Mouse (Mus musculus) embryonic facial prominence, embryonic 11.5 days (tissue): Measurements from ENCODE around the gene Rab15. TPM values are rescaled to one million over a fixed set of nuclear protein-coding genes. Genes with fewer than 3 reads are reported as not detected.
"Not testable (repeated sequence)": the region's sequence is repeated elsewhere in the genome, so short reads cannot be mapped to it uniquely, and the experiment has no call there.

Experiments used
- ATAC-seq: fragments of 200-750 bp; cut with Nextera tagmentation; replicated peaks from 2 replicates; pipeline ENCODE4 v1.8.0; 2017; ENCODE audit warnings: low read depth; ENCODE audit not compliant: insufficient number of reproducible peaks, low FRiP score, low TSS enrichment
- DNase-seq: peaks from one replicate; pipeline ENCODE4 v3.0.0-alpha.2; 2015; ENCODE audit warnings: low spot score
- H3K27ac ChIP-seq: fragments of 300-500 bp; sonication (generic); replicated peaks from 2 replicates; pipeline ENCODE4 v1.5.1; 2014; ENCODE audit warnings: mild to moderate bottlenecking, low read depth, low read length, control low read depth
- H3K27me3 ChIP-seq: fragments of 300-500 bp; sonication (generic); 2 replicates; pipeline ENCODE4 v1.6.1; 2014; ENCODE audit warnings: mild to moderate bottlenecking, low read length, moderate library complexity, mixed read lengths; ENCODE audit not compliant: control insufficient read depth, insufficient read depth
- H3K36me3 ChIP-seq: fragments of 300-500 bp; sonication (generic); replicated peaks from 2 replicates; pipeline ENCODE4 v1.6.1; 2014; ENCODE audit warnings: low read depth, mild to moderate bottlenecking, low read length, moderate library complexity, mixed read lengths; ENCODE audit not compliant: control insufficient read depth, insufficient read depth
- H3K4me1 ChIP-seq: fragments of 300-500 bp; sonication (generic); 2 replicates; pipeline ENCODE4 v1.6.1; 2014; ENCODE audit warnings: low read length, mixed read lengths; ENCODE audit not compliant: control insufficient read depth, insufficient read depth
- H3K4me2 ChIP-seq: fragments of 300-500 bp; sonication (generic); 2 replicates; pipeline ENCODE4 v1.6.1; 2014; ENCODE audit warnings: low read depth, mild to moderate bottlenecking, control low read depth, low read length, moderate library complexity
- H3K4me3 ChIP-seq: fragments of 300-500 bp; sonication (generic); 2 replicates; pipeline ENCODE4 v1.5.1; 2014; ENCODE audit warnings: low read depth, low read length, control low read depth
- H3K9ac ChIP-seq: fragments of 300-500 bp; sonication (generic); replicated peaks from 2 replicates; pipeline ENCODE4 v1.6.1; 2014; ENCODE audit warnings: mild to moderate bottlenecking, control low read depth, low read length
- H3K9me3 ChIP-seq: fragments of 300-500 bp; sonication (generic); replicated peaks from 2 replicates; pipeline ENCODE4 v1.6.1; 2016; ENCODE audit warnings: mild to moderate bottlenecking, low read length, inconsistent platforms, mixed read lengths; ENCODE audit not compliant: control insufficient read depth
- WGBS: fragments of 180-500 bp; shearing (Covaris S2); extraction: QIAGEN DNeasy Blood & Tissue Kit; methylation state at CpG from one replicate; pipeline ENCODE4 v1.1.7; 2014; 5-methylcytosine and 5-hydroxymethylcytosine counted together
- polyA plus RNA-seq: library from polyadenylated mRNA; unstranded; fragments of >200 nt; fragmentation: Nextera tagmentation; extraction: Ambion mirVana; gene quantifications from 2 replicates; pipeline ENCODE4 v1.2.1, GENCODE M21; 2014

The Rab15 gene
- polyA plus RNA-seq, 1 experiment from 2014 or later, result 11.5 TPM

- 92% methylated on average over 10 of the region's 10 CpGs for WGBS
- Histone ChIP-seq H3K4me3 (no peak overlapping the region), H3K27me3 (no peaks in the 10 kb centered on the region), H3K27ac (no peak overlapping the region), H3K4me2 (no peak overlapping the region), H3K9ac (no peak overlapping the region), H3K4me1 (no peaks in the 10 kb centered on the region), H3K36me3 (no peaks in the 10 kb centered on the region), H3K9me3 (no peaks in the 10 kb centered on the region)
- no peak for ATAC-seq
- no peak for DNase-seq
These were observed 19.7 kb downstream of the Rab15 start for GRCm38 (mm10) chr12:76803028-76803427.

- no peaks in the 10 kb centered on the region for H3K36me3 ChIP-seq
- no peak overlapping the region for H3K9ac ChIP-seq
- no peak for DNase-seq
- H3K4me3 ChIP-seq, result no peak overlapping the region
- H3K27ac ChIP-seq, result no peak overlapping the region
- no peaks in the 10 kb centered on the region for H3K27me3 ChIP-seq
- no peak overlapping the region for H3K4me2 ChIP-seq
- H3K4me1 ChIP-seq, result no peaks in the 10 kb centered on the region
- WGBS, result 51% methylated on average over 5 of the region's 5 CpGs
- ATAC-seq, result no peak
- H3K9me3 ChIP-seq, result no peaks in the 10 kb centered on the region
These were observed 24.5 kb downstream of the Rab15 start for GRCm38 (mm10) chr12:76798008-76798720.

GRCm38 (mm10) chr12:76796938-76797539, 25.7 kb downstream of the Rab15 start:
- no peak overlapping the region for H3K4me3 ChIP-seq
- no peak overlapping the region for H3K27ac ChIP-seq
- H3K4me2 ChIP-seq, result no peak overlapping the region
- no peaks in the 10 kb centered on the region for H3K9me3 ChIP-seq
- no peak for DNase-seq
- WGBS, result 85% methylated on average over 7 of the region's 7 CpGs
- no peaks in the 10 kb centered on the region for H3K4me1 ChIP-seq
- no peaks in the 10 kb centered on the region for H3K36me3 ChIP-seq
- H3K27me3 ChIP-seq, result no peaks in the 10 kb centered on the region
- no peak for ATAC-seq
- no peak overlapping the region for H3K9ac ChIP-seq

GRCm38 (mm10) chr12:76795350-76795749, 27.4 kb downstream of the Rab15 start, which contains the start of gene Gpx2:
Gpx2 (minus strand) TSS chr12:76795554.
- Histone ChIP-seq H3K9me3 (no peaks in the 10 kb centered on the region), H3K27me3 (no peaks in the 10 kb centered on the region), H3K36me3 (no peaks in the 10 kb centered on the region), H3K27ac (no peak within 1 kb of the TSS), H3K4me2 (no peak within 1 kb of the TSS), H3K9ac (no peak within 1 kb of the TSS), H3K4me1 (no peaks in the 10 kb centered on the region), H3K4me3 (no peak within 1 kb of the TSS)
- DNase-seq, result no peak
- 67% methylated on average over 5 of the region's 5 CpGs for WGBS
- ATAC-seq, result no peak

- not testable (repeated sequence) for ATAC-seq, H3K27me3 ChIP-seq, H3K4me3 ChIP-seq, H3K4me1 ChIP-seq, H3K9ac ChIP-seq, H3K27ac ChIP-seq, H3K9me3 ChIP-seq, H3K36me3 ChIP-seq, H3K4me2 ChIP-seq, DNase-seq
- 45% methylated on average over 14 of the region's 14 CpGs for WGBS
These were observed 30.2 kb downstream of the Rab15 start for GRCm38 (mm10) chr12:76792540-76792939.

- Histone ChIP-seq H3K27ac (no peak overlapping the region), H3K9ac (no peak overlapping the region), H3K27me3 (no peaks in the 10 kb centered on the region), H3K9me3 (no peaks in the 10 kb centered on the region), H3K4me3 (no peak overlapping the region), H3K36me3 (no peaks in the 10 kb centered on the region), H3K4me2 (no peak overlapping the region), H3K4me1 (no peaks in the 10 kb centered on the region)
- DNase-seq, result no peak
- no peak for ATAC-seq
- WGBS, result 68% methylated on average over 8 of the region's 8 CpGs
These were observed 32.1 kb downstream of the Rab15 start for GRCm38 (mm10) chr12:76790446-76791084.

- H3K27ac ChIP-seq, result no peak overlapping the region
- ATAC-seq (no peak), DNase-seq (no peak)
- no peaks in the 10 kb centered on the region for H3K9me3 ChIP-seq
- no peaks in the 10 kb centered on the region for H3K4me1 ChIP-seq
- no peak overlapping the region for H3K4me3 ChIP-seq
- H3K4me2 ChIP-seq, result no peak overlapping the region
- no peak overlapping the region for H3K9ac ChIP-seq
- H3K36me3 ChIP-seq, result no peaks in the 10 kb centered on the region
- no peaks in the 10 kb centered on the region for H3K27me3 ChIP-seq
- WGBS, result 67% methylated on average over 10 of the region's 10 CpGs
These were observed 38.6 kb downstream of the Rab15 start for GRCm38 (mm10) chr12:76784056-76784619.
